Mouse (Mus musculus) ovary, postnatal 36 days (tissue): ENCODE measurements at regions not wholly inside any gene's neighbourhood (a gene's known extent, or its start where the extent isn't known, plus 50 kb on each side); places are given as distances from the start of the nearest gene placed in this dataset.

Experiments
- DNase-seq: peaks from one replicate; pipeline ENCODE4 v3.0.0; 2022; ENCODE audit warnings: low spot score, mixed read lengths

DNA sequence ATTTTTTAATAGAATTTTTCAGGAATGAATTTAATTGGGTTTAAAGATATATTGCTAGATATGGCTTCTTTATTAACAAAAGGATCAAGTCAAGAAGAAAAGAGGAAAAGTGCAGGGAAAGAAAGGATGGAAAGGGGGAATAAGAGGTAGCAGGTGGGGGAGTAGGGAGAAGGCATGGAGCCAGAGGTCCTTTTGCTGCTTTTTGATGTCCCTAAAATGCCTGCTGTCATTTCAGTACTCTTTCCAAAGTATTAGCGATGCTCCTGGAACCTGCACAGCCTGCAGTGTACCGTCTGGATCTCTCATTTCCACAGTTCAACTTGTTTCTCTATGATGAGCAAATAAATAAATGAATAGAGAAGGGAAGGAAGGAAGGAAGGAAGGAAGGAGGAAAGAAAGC lies 240.4 kb upstream of the Hnrnpa3 start:
- no peak for DNase-seq

DNA sequence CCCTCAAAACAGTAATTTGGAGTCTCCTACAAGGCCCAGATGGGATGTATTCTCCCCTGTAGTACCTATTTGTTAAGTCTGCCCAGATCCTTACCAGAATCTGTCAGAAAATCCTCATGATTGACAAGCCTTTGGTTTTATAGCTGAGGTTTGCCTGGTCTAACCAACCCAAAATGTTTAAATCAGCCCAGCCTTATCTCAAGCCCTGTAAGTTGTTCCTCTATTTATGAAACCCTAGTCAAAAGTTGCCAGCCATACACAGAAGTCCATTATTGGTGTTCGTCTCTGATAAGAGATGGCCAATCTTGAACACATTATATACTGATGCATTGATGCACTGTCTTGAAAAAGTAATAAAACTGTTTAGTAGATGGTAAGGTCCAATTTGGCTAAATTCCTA lies 239.9 kb upstream of the Hnrnpa3 start:
- DNase-seq = no peak

DNA sequence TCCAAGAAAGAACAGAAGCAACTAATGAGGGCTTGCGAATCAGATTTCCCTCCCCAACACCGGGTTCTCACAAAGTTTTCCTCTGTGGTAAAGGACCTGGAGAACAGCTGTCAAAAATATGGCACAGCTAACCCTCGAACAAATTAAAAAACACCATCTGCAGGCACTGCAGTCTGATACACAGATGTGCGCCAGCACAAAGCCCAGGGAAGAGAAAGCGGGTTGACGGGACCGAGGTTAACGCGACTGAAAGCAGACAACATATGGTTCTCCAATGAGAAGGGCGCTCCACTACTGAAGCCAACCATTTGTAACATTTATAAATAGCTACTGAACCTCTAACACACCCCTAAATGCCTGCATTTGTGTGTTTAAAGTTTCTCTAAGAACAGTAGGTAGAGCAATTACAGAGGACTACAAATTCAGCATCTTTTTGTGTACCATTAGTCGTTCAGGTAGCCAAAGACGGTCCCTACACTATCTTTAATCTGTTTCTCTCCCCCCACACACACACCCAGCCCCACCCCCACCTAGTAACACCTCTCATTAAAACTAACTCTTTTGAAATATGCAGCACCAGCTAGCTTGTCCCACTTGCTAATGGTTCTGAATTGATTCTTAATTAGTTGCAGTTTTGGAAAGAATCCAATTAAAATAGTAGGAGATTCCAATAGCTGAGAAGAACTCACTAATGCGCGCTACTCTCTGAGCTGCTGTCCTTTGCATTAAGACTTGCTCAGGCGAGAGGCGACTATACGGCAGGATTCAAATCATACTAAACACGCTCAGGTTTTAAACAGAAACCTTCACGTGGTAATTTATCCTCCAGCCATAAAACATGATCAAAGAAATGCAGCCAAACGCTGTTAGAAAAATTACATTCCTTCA lies 236.0 kb upstream of the Hnrnpa3 start:
- DNase-seq = no peak

DNA sequence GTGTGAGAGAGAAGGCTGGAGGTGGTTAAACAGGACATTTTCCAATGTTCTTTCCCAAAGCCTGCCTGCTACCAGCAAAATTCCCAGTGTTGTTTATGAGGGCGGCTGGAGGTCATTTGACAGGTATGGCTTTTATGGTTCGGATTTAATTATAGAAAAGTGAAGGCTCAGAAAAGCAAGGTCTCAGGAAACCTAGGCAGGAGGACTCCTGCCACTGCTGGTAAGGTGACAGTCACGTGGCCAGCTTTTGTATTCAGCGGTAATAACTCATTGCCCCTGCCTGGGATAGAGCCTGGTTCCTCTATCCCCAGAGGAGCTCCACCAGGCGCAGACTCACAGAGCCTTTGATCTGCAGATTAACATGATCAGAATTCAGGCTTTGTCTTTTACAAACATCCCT lies 235.2 kb upstream of the Hnrnpa3 start:
- DNase-seq = no peak

DNA sequence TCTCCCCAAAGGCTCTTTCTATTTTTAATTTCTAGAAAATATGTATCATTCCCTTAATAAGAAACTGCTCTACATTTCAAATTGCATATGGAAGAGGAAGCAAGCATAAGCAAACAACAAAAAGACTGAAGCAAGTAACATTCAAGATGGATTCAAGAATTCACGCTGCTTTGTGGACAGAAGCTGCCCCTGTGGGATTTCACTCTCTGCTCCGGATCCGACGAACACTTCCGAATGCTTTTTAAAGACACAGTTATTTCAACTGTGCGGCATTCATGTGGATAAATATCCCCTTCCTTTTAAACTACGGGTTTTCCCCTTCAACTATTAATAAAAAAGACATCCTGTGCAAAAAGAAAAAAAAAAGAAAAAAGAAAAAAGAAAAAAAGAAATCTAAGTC lies 234.7 kb upstream of the Hnrnpa3 start:
- no peak for DNase-seq

DNA sequence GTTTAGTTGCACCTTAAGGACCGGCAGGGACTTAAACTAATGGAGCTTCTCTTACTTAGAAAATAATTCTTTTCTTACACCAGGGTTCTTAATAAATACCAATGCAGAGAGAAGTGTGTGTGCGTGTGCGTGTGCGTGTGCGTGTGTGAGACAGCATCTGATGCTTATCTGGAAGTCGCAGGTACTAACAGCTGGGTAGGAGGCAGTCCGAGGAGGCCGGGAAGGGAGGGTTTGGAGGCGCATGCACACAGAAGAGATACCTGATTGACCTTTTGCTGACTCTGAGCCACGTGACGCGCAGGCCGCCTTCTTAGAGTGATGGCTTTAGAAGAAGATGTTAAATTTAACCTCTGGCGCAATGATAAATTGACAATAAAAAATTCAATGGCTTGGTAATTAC lies 234.2 kb upstream of the Hnrnpa3 start:
- DNase-seq = no peak

DNA sequence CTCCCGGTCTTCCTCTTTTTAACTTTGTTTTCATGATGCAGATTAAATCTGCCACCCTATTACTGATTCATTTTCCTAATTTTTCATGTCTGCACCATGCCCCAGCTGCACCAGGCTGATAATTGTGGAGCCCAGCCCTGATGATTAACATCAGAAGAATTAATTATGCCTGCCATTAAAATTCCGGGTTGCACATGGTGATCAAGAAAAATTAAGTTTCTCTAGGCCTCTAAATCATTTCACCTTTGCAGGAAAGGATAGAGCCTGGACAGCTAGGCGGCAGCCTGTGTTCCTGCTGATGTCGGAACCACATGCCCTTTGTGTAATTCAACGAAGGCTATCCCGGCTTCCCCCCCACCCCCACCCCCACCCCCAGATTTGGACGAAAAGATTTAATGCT lies 233.7 kb upstream of the Hnrnpa3 start:
- no peak for DNase-seq

DNA sequence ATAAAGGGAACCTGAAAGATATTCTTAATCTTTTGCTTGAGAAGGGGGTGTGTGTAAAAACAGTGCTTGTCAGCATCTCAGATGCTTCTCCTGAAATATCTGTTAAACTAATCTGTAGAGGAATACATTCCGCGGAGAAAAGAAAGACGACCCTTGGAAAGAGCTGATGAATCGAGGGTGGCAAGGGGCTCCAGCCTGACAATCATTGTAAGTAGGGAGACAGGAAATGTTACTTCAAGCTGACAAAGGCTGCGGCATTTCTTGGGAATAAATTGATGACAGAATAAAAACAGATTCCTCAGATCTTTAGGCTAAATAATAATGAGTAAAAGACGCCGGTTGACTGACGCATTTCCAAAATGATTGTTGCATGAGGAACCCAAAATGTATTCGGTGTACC lies 233.3 kb upstream of the Hnrnpa3 start:
- DNase-seq = no peak

DNA sequence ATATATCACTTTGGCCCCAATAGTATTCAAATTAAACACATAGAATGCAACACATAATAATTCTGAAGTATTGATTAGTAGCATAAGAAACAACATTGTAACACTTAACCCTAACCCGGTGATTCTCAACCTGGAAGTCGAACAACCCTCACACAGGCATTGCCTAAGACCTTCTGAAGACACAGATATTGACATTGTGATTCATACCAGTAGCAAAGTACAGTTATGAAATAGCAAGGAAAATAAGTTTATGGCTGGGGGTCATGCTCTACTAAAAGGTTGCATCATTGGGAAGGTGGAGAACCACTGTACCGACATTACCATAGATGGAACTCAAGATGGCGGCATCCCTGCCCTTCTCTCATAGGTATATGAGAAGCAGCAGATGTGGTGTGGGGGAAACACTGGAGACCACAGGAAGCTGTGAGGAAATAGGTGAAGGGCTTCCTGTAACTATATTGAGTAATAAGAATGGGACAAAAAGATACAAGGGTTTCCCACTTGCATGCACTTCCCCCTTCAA lies 231.1 kb upstream of the Hnrnpa3 start:
- DNase-seq = no peak

DNA sequence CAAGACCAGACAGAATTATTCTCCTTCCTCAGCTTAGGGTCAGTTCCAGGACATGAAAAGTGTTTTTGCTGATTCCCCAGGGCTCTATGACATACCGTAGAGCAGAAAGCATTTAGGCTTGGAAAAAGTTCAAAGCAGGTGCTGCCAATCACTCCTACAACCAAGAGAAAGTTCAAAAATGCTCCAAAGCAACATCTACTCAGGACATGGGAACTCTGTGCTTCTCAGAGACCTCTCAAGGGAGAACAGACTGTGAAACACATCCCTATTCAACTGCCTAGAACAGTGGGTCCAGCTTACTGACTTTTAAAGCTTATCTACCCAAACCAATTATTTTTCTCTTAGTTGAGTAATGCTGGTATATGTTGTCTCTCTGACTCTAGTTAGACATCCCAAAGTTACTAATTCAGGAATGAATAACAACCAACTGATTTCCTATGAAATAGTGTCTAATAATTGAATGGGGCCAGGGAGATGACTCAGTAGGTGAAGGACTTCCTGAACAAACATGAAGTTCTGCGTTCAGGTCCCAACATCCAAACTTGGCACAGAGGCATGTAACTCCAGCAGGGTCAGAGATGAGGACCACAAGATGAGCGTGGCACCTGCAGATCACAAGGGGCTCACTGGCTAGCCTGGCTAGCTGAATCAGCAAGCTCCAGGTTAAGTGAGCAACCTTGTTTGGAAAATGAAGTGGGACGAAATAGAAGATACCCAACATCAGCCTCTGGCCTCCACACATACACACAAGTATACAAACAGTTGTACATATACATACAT lies 228.7 kb upstream of the Hnrnpa3 start:
- no peak for DNase-seq

DNA sequence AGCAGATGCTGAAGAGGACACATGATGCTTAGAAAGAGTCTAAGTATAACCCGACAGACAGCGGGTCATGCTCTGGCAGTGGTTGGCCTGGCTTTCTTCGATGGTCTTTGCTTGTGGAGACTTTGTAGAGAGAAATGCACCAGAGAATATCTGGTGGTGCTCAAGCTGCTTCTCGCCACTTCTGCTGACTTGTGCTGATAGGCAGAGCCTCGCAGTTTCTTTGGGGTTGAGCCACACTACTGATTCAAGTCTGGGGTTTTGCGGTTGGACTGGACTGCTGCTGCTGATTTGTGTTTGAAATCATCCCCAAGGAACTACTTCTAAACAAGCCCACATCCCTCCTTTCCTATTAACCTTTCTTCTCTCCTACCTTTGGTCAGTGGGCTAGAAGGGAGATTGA lies 227.1 kb upstream of the Hnrnpa3 start:
- no peak for DNase-seq

DNA sequence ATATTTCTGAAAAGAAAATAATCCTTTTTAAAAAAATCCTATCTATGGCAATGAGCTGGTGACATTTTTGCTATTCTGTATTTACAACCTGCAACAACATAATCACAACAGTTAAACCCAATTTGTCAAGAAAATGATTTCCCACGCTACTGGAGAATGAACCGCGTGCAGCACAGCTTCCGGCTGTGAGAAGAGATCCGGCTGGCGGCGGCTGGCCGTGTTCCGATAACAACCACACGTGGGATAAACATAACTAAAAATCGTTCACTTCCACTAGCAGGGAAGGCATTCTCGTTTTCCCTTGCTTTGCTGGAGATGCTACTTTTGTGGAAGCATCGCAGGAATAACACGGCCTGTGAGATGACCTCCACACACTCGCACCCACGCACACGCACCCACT lies 224.5 kb upstream of the Hnrnpa3 start:
- DNase-seq = no peak

DNA sequence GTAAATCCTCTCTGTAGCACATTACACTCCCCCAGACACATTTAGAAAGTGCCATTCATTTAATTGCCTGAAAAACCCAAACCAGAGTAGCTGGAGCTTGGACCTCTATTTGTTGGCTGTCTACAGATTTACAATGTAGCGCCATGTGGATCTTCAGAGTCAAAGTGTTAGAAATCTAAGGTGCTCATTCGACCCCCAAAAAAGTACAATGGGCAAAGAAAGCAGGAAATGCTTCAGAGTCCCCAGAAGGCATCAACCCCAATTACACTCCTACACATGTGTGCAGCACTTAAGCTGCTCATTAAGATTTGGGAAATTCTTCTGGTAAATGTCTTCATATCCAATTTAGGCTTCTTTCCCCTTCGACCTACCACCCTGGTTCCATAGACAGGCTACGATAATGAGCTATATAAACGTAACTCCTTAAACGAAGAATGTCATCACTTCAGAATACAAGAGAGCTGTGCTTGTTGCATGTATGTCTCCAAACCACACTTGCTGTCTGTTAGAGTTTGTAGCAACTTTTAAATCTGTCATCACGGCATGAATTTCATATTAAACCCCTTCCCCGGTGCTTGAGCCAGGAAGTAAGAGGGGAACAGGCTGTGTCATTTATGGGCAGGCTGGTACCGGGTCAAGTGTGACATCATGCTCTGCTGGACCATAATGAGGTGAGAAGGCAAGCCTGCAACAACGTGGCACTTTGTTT lies 219.4 kb upstream of the Hnrnpa3 start:
- DNase-seq = no peak

DNA sequence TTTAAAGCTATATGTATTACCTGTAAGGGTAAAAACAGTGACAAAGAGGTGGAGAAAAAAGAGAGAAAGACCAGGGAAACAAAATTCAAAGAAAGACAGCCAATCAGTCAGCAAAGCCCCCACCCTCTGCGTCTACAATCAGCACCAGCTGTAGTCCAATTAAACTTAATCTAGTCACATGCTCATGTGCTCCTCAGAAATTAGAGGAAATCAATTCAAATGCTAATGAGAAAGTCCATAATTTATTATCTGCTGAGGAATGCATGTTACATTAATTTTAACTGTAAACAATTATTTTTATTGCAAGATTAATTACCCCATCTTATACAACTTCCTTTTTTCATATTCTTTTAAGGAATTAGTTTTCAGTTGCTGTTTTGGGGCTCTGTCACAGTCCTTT lies 216.4 kb upstream of the Hnrnpa3 start:
- no peak for DNase-seq

DNA sequence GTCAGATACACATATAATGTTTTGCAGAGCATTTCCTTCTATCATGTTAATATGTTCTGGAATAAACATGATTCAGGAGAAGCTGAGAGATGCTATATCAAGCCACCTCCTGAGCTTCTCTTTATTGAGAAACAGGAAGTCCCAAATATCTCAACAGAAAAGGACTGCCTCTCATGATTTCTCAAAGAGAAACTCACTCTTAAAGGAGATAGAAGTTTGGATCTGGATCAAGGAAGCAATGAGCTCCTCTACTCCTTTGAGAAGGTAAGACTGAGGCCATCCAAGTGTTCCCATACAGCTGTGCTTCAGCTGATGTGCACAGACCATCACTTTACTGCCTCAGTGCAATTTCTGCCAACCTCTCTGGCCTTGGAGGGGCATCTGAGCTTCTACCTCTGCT lies 213.9 kb upstream of the Hnrnpa3 start:
- DNase-seq = no peak

DNA sequence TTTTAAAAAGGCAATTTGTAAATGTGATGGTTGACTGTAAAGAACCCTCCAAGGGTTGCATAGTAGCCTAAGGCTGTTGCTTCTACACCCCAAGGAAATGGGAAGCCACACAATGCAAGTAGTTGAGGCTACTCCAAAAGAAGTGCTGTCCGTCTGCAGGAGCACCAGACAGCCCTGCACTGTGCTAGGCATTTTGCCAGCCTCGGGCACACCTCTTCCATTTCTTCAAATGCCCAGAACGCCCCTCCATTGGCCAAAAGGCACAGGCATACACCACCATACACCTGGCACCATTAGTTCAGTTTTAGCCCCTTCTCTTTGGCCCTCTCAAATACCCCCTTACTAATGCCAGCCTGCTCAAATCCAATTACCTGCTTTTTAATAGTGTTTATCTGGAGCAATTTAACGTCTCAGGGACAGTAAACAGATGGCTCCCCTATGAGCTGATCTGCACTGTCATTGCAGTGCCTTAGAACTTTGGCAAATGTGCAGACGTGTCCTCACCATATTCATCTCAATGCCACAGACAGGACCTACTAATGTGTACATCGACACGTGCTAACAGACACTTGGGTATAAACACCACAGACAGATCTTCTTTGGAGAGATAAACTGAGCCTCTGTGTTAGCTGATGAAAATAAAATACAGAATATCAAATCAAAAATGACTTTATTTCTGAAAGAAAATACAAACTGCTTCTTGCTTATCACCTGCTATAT lies 211.9 kb upstream of the Hnrnpa3 start:
- DNase-seq = no peak

DNA sequence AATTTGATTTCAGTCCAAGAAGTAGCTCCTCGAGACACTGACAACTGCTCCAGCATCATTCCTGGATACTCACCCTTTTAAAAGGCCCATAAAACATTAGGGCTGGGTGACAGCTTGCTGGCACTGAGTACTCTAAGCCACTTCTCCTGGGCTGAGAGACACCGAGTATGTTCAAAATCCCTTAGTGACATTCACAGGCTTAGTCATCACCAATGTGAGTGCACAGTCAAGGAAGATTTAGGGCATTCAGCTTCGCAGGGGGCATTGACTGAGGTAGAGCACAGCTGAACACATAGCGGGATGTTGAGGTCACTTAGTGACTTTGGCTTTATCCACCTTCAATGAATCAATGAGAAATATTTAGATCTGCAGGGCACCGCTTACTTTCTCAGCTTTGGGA lies 210.8 kb upstream of the Hnrnpa3 start:
- no peak for DNase-seq

DNA sequence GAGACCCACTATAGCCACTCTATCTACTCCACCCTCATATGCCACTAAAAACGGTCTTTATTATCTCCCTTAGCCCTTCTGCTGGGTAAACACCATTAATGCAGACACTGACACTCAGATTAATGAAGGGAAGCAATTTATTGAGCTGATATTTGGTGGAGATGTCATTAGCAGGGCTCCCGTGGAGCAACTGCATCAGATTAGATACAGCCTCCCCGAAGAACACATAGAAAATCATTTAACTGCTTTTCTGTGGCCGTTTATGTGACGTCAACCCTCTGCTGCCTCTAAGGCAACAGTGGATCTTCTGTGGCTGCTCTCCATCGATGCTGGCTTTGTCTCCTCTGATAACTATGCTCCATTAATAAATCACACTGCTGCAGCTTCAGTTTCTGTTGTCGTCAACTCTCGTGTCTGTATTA lies 207.2 kb upstream of the Hnrnpa3 start:
- DNase-seq = no peak

DNA sequence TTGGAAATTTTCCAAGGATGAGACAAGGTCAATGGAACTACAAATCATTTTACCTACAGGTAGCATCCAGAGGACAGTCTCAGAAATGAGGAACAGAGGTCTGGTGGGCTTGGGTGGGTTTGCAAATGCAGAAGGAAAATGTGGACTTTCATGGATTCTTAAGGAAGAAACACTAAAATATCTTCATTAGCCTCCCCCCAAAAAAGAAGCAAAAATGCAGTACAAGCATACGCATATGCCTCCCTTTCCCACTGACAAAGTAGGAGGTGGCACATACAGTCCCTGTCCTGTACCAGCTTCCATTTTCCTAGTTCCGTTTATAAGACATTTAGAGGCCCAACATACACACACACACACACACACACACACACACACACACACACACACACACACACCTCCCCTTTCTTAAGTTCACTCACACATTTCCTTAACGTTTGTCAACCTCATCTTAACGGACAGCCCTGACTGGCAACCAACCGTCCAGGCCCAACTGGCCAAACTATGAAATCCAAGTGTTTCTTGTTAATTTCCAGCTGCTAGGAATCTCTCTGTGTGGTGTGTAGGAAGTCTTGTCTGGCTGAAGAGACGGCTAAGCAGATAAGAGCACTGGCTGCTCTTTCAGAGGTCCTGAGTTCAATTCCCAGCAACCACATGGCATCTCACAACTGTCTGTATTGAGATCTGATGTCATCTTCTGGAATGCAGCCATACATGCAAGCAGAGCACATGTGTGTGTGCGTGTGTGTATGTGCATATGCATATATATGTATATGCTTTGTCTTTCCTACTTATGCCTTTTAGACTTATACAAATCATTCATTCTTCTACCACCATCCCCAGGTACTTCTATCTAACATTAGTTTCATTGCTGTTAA lies 206.6 kb upstream of the Hnrnpa3 start:
- DNase-seq = no peak

DNA sequence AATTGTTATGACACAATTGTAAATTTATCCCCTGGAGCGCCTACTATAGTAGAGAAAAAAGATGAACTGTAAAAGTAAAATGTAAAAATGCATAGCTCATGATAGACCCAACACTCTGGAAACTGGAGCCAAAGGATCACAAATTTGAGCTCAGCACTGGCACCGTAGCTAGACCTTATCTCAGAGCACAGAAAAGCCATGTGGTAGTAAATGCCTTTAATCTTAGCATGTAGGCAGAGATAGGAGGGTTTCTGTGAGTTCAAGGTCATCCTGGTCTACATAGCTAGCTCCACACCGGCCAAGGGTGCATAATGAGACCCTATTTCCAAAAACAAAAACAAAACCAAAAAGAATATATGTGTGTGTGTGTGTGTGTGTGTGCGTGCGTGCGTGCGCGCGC lies 203.6 kb upstream of the Hnrnpa3 start:
- DNase-seq = no peak

DNA sequence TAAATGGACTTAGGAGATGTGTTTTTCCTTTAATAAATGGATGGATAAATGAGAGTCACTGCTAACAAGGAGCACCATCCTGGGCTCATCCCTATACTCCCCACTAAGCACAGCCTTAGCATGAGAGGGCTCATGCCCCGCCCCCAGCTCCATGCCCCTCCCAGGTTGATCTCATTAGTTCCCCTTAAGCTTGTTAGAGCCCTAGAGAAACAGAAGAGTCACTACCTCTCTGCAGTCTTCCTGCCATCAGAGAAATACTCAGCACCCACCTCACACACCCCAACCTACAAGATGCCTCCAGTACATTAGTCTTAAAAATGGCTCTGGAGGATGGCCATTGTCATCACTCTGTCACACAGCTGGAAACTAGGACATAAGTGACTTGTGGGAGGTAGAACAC lies 202.8 kb upstream of the Hnrnpa3 start:
- DNase-seq = no peak
